Mouse (Mus musculus): ENCODE measurements around the gene Slit3.

The Slit3 gene

GRCm38 (mm10) chr11:35288056-35288455 is 167.0 kb downstream of the Slit3 start:
- in situ Hi-C loops (cut with MboI; ENCODE audit: low pct_unique_long_range_greater_than_20kb in 1 of 2, low sequenced_read_pairs in 2 of 2, unreplicated experiment in 1 of 2) = no loop called here

- in situ Hi-C loops (cut with MboI; ENCODE audit: low pct_unique_long_range_greater_than_20kb in 1 of 2, low sequenced_read_pairs in 2 of 2, unreplicated experiment in 1 of 2) = no loop called here
These were observed 167.8 kb downstream of the Slit3 start for GRCm38 (mm10) chr11:35288761-35289278.

- in situ Hi-C loops (cut with MboI; ENCODE audit: low pct_unique_long_range_greater_than_20kb in 1 of 2, low sequenced_read_pairs in 2 of 2, unreplicated experiment in 1 of 2) = no loop called here
These were observed 171.3 kb downstream of the Slit3 start for GRCm38 (mm10) chr11:35292228-35292747.

GRCm38 (mm10) chr11:35293197-35293596 is 172.2 kb downstream of the Slit3 start:
- in situ Hi-C loops (cut with MboI; ENCODE audit: low pct_unique_long_range_greater_than_20kb in 1 of 2, low sequenced_read_pairs in 2 of 2, unreplicated experiment in 1 of 2) = no loop called here

- in situ Hi-C loops (cut with MboI; ENCODE audit: low pct_unique_long_range_greater_than_20kb in 1 of 2, low sequenced_read_pairs in 2 of 2, unreplicated experiment in 1 of 2) = no loop called here
These were observed 173.6 kb downstream of the Slit3 start for GRCm38 (mm10) chr11:35294670-35295069.

- in situ Hi-C loops (cut with MboI; ENCODE audit: low pct_unique_long_range_greater_than_20kb in 1 of 2, low sequenced_read_pairs in 2 of 2, unreplicated experiment in 1 of 2) = no loop called here
These were observed 174.3 kb downstream of the Slit3 start for GRCm38 (mm10) chr11:35295162-35295799.

- in situ Hi-C loops (cut with MboI; ENCODE audit: low pct_unique_long_range_greater_than_20kb in 1 of 2, low sequenced_read_pairs in 2 of 2, unreplicated experiment in 1 of 2) = no loop called here
These were observed 175.8 kb downstream of the Slit3 start for GRCm38 (mm10) chr11:35296803-35297202.

GRCm38 (mm10) chr11:35297319-35297718 is 176.3 kb downstream of the Slit3 start:
- in situ Hi-C loops (cut with MboI; ENCODE audit: low pct_unique_long_range_greater_than_20kb in 1 of 2, low sequenced_read_pairs in 2 of 2, unreplicated experiment in 1 of 2) = no loop called here

GRCm38 (mm10) chr11:35298526-35298925 is 177.5 kb downstream of the Slit3 start:
- in situ Hi-C loops (cut with MboI; ENCODE audit: low pct_unique_long_range_greater_than_20kb in 1 of 2, low sequenced_read_pairs in 2 of 2, unreplicated experiment in 1 of 2) = no loop called here

GRCm38 (mm10) chr11:35299857-35300375 is 178.9 kb downstream of the Slit3 start:
- in situ Hi-C loops (cut with MboI; ENCODE audit: low pct_unique_long_range_greater_than_20kb in 1 of 2, low sequenced_read_pairs in 2 of 2, unreplicated experiment in 1 of 2) = no loop called here

GRCm38 (mm10) chr11:35302272-35302671 is 181.2 kb downstream of the Slit3 start:
- in situ Hi-C loops (cut with MboI; ENCODE audit: low pct_unique_long_range_greater_than_20kb in 1 of 2, low sequenced_read_pairs in 2 of 2, unreplicated experiment in 1 of 2) = no loop called here

GRCm38 (mm10) chr11:35304216-35304975 is 183.4 kb downstream of the Slit3 start:
- in situ Hi-C loops (cut with MboI; ENCODE audit: low pct_unique_long_range_greater_than_20kb in 1 of 2, low sequenced_read_pairs in 2 of 2, unreplicated experiment in 1 of 2) = no loop called here

- in situ Hi-C loops (cut with MboI; ENCODE audit: low pct_unique_long_range_greater_than_20kb in 1 of 2, low sequenced_read_pairs in 2 of 2, unreplicated experiment in 1 of 2) = no loop called here
These were observed 184.1 kb downstream of the Slit3 start for GRCm38 (mm10) chr11:35305111-35305510.

- in situ Hi-C loops (cut with MboI; ENCODE audit: low pct_unique_long_range_greater_than_20kb in 1 of 2, low sequenced_read_pairs in 2 of 2, unreplicated experiment in 1 of 2) = no loop called here
These were observed 184.9 kb downstream of the Slit3 start for GRCm38 (mm10) chr11:35305910-35306309.

GRCm38 (mm10) chr11:35306922-35307321 is 185.9 kb downstream of the Slit3 start:
- in situ Hi-C loops (cut with MboI; ENCODE audit: low pct_unique_long_range_greater_than_20kb in 1 of 2, low sequenced_read_pairs in 2 of 2, unreplicated experiment in 1 of 2) = no loop called here

- in situ Hi-C loops (cut with MboI; ENCODE audit: low pct_unique_long_range_greater_than_20kb in 1 of 2, low sequenced_read_pairs in 2 of 2, unreplicated experiment in 1 of 2) = no loop called here
These were observed 187.0 kb downstream of the Slit3 start for GRCm38 (mm10) chr11:35307992-35308391.

GRCm38 (mm10) chr11:35315449-35316028 is 194.5 kb downstream of the Slit3 start:
- in situ Hi-C loops (cut with MboI; ENCODE audit: low pct_unique_long_range_greater_than_20kb in 1 of 2, low sequenced_read_pairs in 2 of 2, unreplicated experiment in 1 of 2) = no loop called here

- in situ Hi-C loops (cut with MboI; ENCODE audit: low pct_unique_long_range_greater_than_20kb in 1 of 2, low sequenced_read_pairs in 2 of 2, unreplicated experiment in 1 of 2) = no loop called here
These were observed 196.2 kb downstream of the Slit3 start for GRCm38 (mm10) chr11:35317221-35317620.

- in situ Hi-C loops (cut with MboI; ENCODE audit: low pct_unique_long_range_greater_than_20kb in 1 of 2, low sequenced_read_pairs in 2 of 2, unreplicated experiment in 1 of 2) = no loop called here
These were observed 196.9 kb downstream of the Slit3 start for GRCm38 (mm10) chr11:35317775-35318432.
